Mouse (Mus musculus) embryonic fibroblast, embryonic 13.5 days (primary cell): ENCODE data around the gene Cox16. TPM values are rescaled to one million over a fixed set of nuclear protein-coding genes. Genes with fewer than 3 reads are reported as not detected.
"Not testable (repeated sequence)": the region's sequence is repeated elsewhere in the genome, so short reads cannot be mapped to it uniquely, and the experiment has no call there.

Experiments used
- H3K27ac ChIP-seq: 2 replicates; pipeline ENCODE4 v1.5.1; 2012; ENCODE audit warnings: low read length, control low read depth, inconsistent platforms; ENCODE audit not compliant: insufficient read depth
- H3K4me1 ChIP-seq: 2 replicates; pipeline ENCODE4 v1.6.1; 2011; ENCODE audit warnings: low read length; ENCODE audit not compliant: control insufficient read depth, insufficient read depth
- H3K4me3 ChIP-seq: 2 replicates; pipeline ENCODE4 v1.5.1; 2011; ENCODE audit warnings: mild to moderate bottlenecking, control low read depth, low read length; ENCODE audit not compliant: insufficient read depth
- CTCF ChIP-seq: IDR thresholded peaks from 2 replicates; pipeline ENCODE4 v1.5.1; 2011; ENCODE audit warnings: mild to moderate bottlenecking, control low read depth, low read length, moderate library complexity, borderline replicate concordance; ENCODE audit not compliant: insufficient read depth
- POLR2A ChIP-seq: IDR thresholded peaks from 2 replicates; pipeline ENCODE4 v1.6.1; 2011; ENCODE audit warnings: low read depth, mild to moderate bottlenecking, control low read depth, low read length, moderate library complexity
- polyA plus RNA-seq: library from polyadenylated mRNA; stranded (reverse); fragments of >200 nt; gene quantifications from 2 replicates; pipeline ENCODE4 v1.2.4, GENCODE M21; 2011; ENCODE audit warnings: low read depth; ENCODE audit not compliant: missing spikeins, insufficient read length

Gene Cox16
- 61.4 and 68.8 TPM in 2 replicates for polyA plus RNA-seq

DNA sequence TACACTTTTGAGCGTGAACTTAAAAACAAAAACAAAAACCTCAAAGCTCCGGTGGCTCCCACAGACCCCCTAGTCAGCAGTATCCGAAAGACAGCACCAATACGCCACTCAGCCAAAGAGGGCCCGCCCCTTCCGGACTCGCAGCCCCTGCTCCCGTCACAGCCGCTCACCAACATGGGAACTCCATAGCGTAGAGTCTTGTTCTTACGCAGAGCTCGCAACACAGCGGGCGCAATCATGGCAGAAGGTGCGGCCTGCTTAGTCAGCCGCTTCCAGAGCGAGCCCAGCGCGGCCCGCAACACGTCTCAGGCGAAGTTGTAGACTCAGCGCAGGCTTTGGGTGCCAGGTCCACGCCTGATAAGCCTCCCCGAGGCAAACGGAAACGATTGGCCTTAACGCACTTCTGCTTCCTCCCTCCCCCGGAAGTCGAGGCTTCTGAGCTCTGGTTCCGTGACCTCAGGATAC is at the start of gene Cox16:
TSS of gene Cox16 (minus strand) at position 401 of the 465 bp plus-strand sequence.
- TF ChIP-seq POLR2A (peak; percentile 79), CTCF (no peak)
- Histone ChIP-seq H3K4me3 (peak within 1 kb of the TSS; percentile 72), H3K27ac (peak within 1 kb of the TSS; percentile 90), H3K4me1 (no peaks in the 10 kb centered on the region)

GRCm38 (mm10) chr12:81533029-81533419 is 48.1 kb upstream of the Cox16 start:
- no peak overlapping the region for H3K27ac ChIP-seq
- TF ChIP-seq POLR2A = no peak
- no peak for TF ChIP-seq CTCF
- no peaks in the 10 kb centered on the region; the same call in 1 of the 2 replicates for H3K4me1 ChIP-seq
- H3K4me3 ChIP-seq = peak overlapping the region; percentile 90; the same call in 1 of the 2 replicates

- H3K27ac ChIP-seq = no peak within 1 kb of the TSS
These were observed 47.5 kb upstream of the Cox16 start, which contains the start of the genes Gm20498 and Synj2bp for GRCm38 (mm10) chr12:81532316-81533028. Gene Gm20498 (minus strand): TSS chr12:81532905. Gene Synj2bp (minus strand): TSS chr12:81532911.

DNA sequence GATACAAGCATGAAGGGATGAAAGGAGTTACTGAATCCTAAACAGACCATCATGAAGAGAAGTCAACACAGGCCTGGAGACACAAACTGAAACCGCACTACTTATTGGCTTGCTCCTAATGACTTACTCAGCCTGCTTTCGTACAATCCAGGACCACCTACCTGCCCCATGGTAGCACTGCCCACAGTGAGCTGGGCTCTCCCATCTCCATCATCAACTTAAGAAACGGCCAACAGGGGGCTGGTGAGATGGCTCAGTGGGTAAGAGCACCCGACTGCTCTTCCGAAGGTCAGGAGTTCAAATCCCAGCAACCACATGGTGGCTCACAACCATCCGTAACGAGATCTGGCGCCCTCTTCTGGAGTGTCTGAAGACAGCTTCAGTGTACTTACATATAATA is 45.7 kb upstream of the Cox16 start:
- not testable (repeated sequence) for H3K27ac ChIP-seq, H3K4me3 ChIP-seq, H3K4me1 ChIP-seq

More at GRCm38 (mm10) chr12:81532316-81533028, 47.5 kb upstream of the Cox16 start, which contains the start of the genes Gm20498 and Synj2bp:
- TF ChIP-seq POLR2A (peak; percentile 81), CTCF (no peak)
- Histone ChIP-seq H3K4me3 (peak within 1 kb of the TSS; percentile 90), H3K4me1 (no peaks in the 10 kb centered on the region; the same call in 1 of the 2 replicates)

DNA sequence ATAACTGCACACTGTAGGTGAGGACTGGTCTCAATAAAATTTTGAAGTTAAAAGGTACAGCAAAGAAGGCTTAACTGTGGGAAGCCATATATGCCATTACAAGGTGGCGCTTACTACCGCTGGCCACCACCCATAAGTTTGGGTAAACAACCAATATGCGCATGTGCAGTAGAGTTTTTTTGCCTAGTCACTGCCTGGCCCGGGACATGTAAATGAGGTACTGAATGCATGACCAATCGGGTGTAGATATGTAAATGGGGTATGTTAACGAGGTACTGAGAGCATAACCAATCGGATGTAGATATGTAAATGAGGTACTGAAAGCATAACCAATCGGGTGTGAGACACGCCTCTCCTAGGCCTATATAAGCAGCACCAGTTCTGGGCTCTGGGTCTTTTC is 12.0 kb upstream of the Cox16 start:
- H3K4me3 ChIP-seq, H3K27ac ChIP-seq, H3K4me1 ChIP-seq: not testable (repeated sequence)

GRCm38 (mm10) chr12:81490491-81490890 is 5.6 kb upstream of the Cox16 start:
- no peak for TF ChIP-seq CTCF
- no peak for TF ChIP-seq POLR2A
- no peak overlapping the region for H3K27ac ChIP-seq
- H3K4me1 ChIP-seq = no peaks in the 10 kb centered on the region
- H3K4me3 ChIP-seq = no peak overlapping the region

GRCm38 (mm10) chr12:81485311-81485710 is 384 bp upstream of the Cox16 start:
- peak overlapping the region; percentile 72 for H3K4me3 ChIP-seq
- no peak overlapping the region for H3K27ac ChIP-seq

GRCm38 (mm10) chr12:81484212-81484611 is 715 bp downstream of the Cox16 start:
- no peaks in the 10 kb centered on the region for H3K4me1 ChIP-seq
- peak overlapping the region; percentile 72 for H3K4me3 ChIP-seq
- H3K27ac ChIP-seq = peak overlapping the region; percentile 90; the same call in 1 of the 2 replicates
- TF ChIP-seq POLR2A (no peak), CTCF (no peak)

More at GRCm38 (mm10) chr12:81485311-81485710, 384 bp upstream of the Cox16 start:
- TF ChIP-seq POLR2A (no peak), CTCF (no peak)
- no peaks in the 10 kb centered on the region for H3K4me1 ChIP-seq

GRCm38 (mm10) chr12:81483656-81484055 is 1.3 kb downstream of the Cox16 start:
- no peaks in the 10 kb centered on the region for H3K4me1 ChIP-seq
- no peak overlapping the region for H3K27ac ChIP-seq
- TF ChIP-seq CTCF (no peak), POLR2A (no peak)
- H3K4me3 ChIP-seq = peak overlapping the region; percentile 39; the same call in 1 of the 2 replicates

DNA sequence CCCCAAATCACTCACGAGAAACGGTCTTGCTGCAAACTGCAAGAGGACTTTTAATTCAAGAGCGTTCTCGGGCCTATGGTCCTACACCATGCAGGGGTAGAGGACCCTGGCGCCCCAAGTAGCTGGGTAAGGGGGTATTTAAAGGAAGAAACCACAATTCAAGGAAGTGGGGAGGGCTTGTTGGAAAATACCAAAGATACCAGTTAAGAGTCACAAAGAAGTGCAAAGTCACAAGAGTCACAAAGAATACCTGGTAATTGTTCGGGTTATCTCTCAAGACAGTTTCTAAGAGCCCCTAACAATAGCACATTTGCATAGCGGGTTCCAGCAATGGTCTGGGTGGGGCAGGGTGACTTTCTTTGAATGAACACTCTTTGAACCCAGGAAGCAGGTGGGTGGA is 25.9 kb downstream of the Cox16 start:
- not testable (repeated sequence) for H3K27ac ChIP-seq, H3K4me3 ChIP-seq, H3K4me1 ChIP-seq

DNA sequence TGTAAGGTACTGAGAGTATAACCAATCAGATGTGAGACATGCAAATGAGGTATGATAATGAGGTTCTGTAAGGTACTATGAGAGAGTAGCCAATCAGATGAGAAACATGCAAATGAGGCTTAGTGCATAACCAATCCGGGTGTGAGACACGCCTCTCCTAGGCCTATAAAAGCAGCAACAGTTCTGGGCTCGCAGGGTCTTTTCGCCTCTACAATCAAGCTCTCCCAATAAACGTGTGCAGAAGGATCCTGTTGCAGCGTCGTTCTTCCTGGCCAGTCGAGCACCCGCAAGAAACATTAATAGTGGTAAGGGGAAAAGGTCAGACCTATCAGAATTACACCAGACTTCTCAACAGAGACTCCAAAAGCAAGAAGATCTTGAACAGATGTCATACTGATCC is 45.9 kb downstream of the Cox16 start:
- H3K27ac ChIP-seq = not testable (repeated sequence)

GRCm38 (mm10) chr12:81434778-81435177 is 50.1 kb downstream of the Cox16 start:
- not testable (repeated sequence) for H3K4me1 ChIP-seq, H3K4me3 ChIP-seq, H3K27ac ChIP-seq

More for the DNA sequence above, 45.9 kb downstream of the Cox16 start:
- H3K4me3 ChIP-seq, H3K4me1 ChIP-seq: not testable (repeated sequence)
